ENCODE assay signal across 8 mouse cellular contexts in genomic region chr5:125709160-125709559, GRCm38 (mm10).
A peak's percentile ranks its signal among the peaks of the same experiment; 100 is the strongest.
DNase-seq lines count a peak whose midpoint lies in the region; ATAC-seq and TF ChIP-seq lines count a peak whose summit lies in the region.

No protein-coding gene starts in this region.

- no peak overlapping the region for H3K9ac ChIP-seq in forebrain, postnatal 0 days
- no peak overlapping the region for H3K9ac ChIP-seq in forebrain, embryonic 16.5 days (replicated peaks; ENCODE audit: low read depth, low read length)
- H3K9ac ChIP-seq in kidney, postnatal 0 days (ENCODE audit: low read depth, low read length): no peak overlapping the region

- H3K27me3 ChIP-seq in forebrain, postnatal 0 days (ENCODE audit: insufficient read depth, low read length): no peaks in the 10 kb centered on the region
- no peaks in the 10 kb centered on the region for H3K27me3 ChIP-seq in forebrain, embryonic 16.5 days (replicated peaks; ENCODE audit: control insufficient read depth, insufficient read depth, low read length)
- H3K27me3 ChIP-seq in kidney, postnatal 0 days (ENCODE audit: insufficient read depth, low read length): no peaks in the 10 kb centered on the region

- no peak overlapping the region for H3K27ac ChIP-seq in forebrain, postnatal 0 days (ENCODE audit: low read depth, low read length)
- no peak overlapping the region for H3K27ac ChIP-seq in forebrain, embryonic 16.5 days (ENCODE audit: low read length)
- H3K27ac ChIP-seq in cortical plate, adult 2 months (ENCODE audit: insufficient read depth, low read length): no peak overlapping the region
- H3K27ac ChIP-seq in kidney, postnatal 0 days: no peak overlapping the region

- H3K9me3 ChIP-seq in forebrain, postnatal 0 days (ENCODE audit: low read length): no peaks in the 10 kb centered on the region
- no peaks in the 10 kb centered on the region for H3K9me3 ChIP-seq in forebrain, embryonic 16.5 days (ENCODE audit: control insufficient read depth, low read length)
- no peaks in the 10 kb centered on the region for H3K9me3 ChIP-seq in kidney, postnatal 0 days (replicated peaks; ENCODE audit: low read length)

- no peak overlapping the region for H3K4me2 ChIP-seq in forebrain, postnatal 0 days (ENCODE audit: low read depth)
- H3K4me2 ChIP-seq in forebrain, embryonic 16.5 days (ENCODE audit: low read length): no peak overlapping the region
- no peak overlapping the region for H3K4me2 ChIP-seq in kidney, postnatal 0 days (ENCODE audit: low read length)

- H3K36me3 ChIP-seq in forebrain, postnatal 0 days (ENCODE audit: insufficient read depth): no peaks in the 10 kb centered on the region
- H3K36me3 ChIP-seq in forebrain, embryonic 16.5 days (ENCODE audit: control insufficient read depth, insufficient read depth): no peaks in the 10 kb centered on the region
- H3K36me3 ChIP-seq in kidney, postnatal 0 days (ENCODE audit: insufficient read depth, low read length): no peaks in the 10 kb centered on the region

- no peak for TF ChIP-seq POLR2A in cortical plate, adult 2 months (IDR thresholded peaks at IDR 0.05; ENCODE audit: extremely low read depth, insufficient read depth, low read length)
- TF ChIP-seq POLR2A in lung, adult 2 months (IDR thresholded peaks at IDR 0.05; ENCODE audit: borderline replicate concordance, extremely low read depth, low read depth, low read length): no peak

- TF ChIP-seq CTCF in forebrain, postnatal 0 days (IDR thresholded peaks at IDR 0.05; ENCODE audit: low read depth): peak; percentile 71
- peak; percentile 68 for TF ChIP-seq CTCF in cortical plate, adult 2 months (IDR thresholded peaks at IDR 0.05; ENCODE audit: extremely low read depth, insufficient read depth, low read length)
- peak; percentile 62 for TF ChIP-seq CTCF in kidney, postnatal 0 days (IDR thresholded peaks at IDR 0.05; ENCODE audit: low read depth)
- no peak for TF ChIP-seq CTCF in lung, adult 2 months (IDR thresholded peaks at IDR 0.05; ENCODE audit: insufficient read depth, low read length)

- H3K4me1 ChIP-seq in forebrain, postnatal 0 days (ENCODE audit: insufficient read depth): peaks cover 13% of the 10 kb centered on the region
- H3K4me1 ChIP-seq in forebrain, embryonic 16.5 days (replicated peaks; ENCODE audit: control insufficient read depth, insufficient read depth, low read length): peaks cover 14% of the 10 kb centered on the region
- peaks cover 17% of the 10 kb centered on the region for H3K4me1 ChIP-seq in cortical plate, adult 2 months (ENCODE audit: control insufficient read depth, insufficient read depth, low read length)
- H3K4me1 ChIP-seq in kidney, postnatal 0 days (replicated peaks; ENCODE audit: insufficient read depth, low read length): no peaks in the 10 kb centered on the region
- H3K4me1 ChIP-seq in lung, adult 2 months (ENCODE audit: control insufficient read depth, insufficient read depth, low read length): no peaks in the 10 kb centered on the region

- no peak for ATAC-seq in forebrain, postnatal 0 days
- ATAC-seq in forebrain, embryonic 16.5 days: no peak
- no peak for ATAC-seq in kidney, postnatal 0 days (replicated peaks; ENCODE audit: low FRiP score, low read depth)

- H3K4me3 ChIP-seq in forebrain, postnatal 0 days (ENCODE audit: low read depth, low read length): no peak overlapping the region
- no peak overlapping the region for H3K4me3 ChIP-seq in forebrain, embryonic 16.5 days (replicated peaks; ENCODE audit: low read length)
- H3K4me3 ChIP-seq in cortical plate, adult 2 months (ENCODE audit: insufficient read depth, low read length): no peak overlapping the region
- H3K4me3 ChIP-seq in kidney, postnatal 0 days (replicated peaks; ENCODE audit: low read depth, low read length): no peak overlapping the region
- no peak overlapping the region for H3K4me3 ChIP-seq in lung, adult 2 months (replicated peaks; ENCODE audit: extremely low read depth, low read depth, low read length)

- peak; percentile 81 for DNase-seq in forebrain, postnatal 0 days
- DNase-seq in thymus, postnatal 14 days: peak; percentile 9
- DNase-seq in thymus, adult 18-20 months: no peak
- peak; percentile 45 for DNase-seq in kidney, postnatal 0 days (ENCODE audit: low spot score)
- DNase-seq in lung, adult 2 months: peak; percentile 6
- DNase-seq in testis, postnatal 14 days (ENCODE audit: low spot score): peak; percentile 51

- WGBS in forebrain, postnatal 0 days: 7% methylated on average over 3 of the region's 3 CpGs
- 13% methylated on average over 3 of the region's 3 CpGs for WGBS in forebrain, embryonic 16.5 days
- WGBS in kidney, postnatal 0 days: 3% methylated on average over 3 of the region's 3 CpGs
- 6% methylated on average over 3 of the region's 3 CpGs for WGBS in lung, adult 2 months

Comparison
In these comparisons a context has a peak if more than half of its experiments do, and no peak if none do; other contexts are left out.
1. DNase-seq: peak in forebrain, postnatal 0 days (single experiment), thymus, postnatal 14 days (single experiment), kidney, postnatal 0 days (single experiment), lung, adult 2 months (single experiment) and testis, postnatal 14 days (single experiment); none in thymus, adult 18-20 months (0 of 2).